Mouse (Mus musculus) cerebellum, adult 11-12 months (tissue): ENCODE measurements around the gene Map4k4.
A peak's percentile ranks its signal among the peaks of the same experiment; 100 is the strongest.

Source experiments
- DNase-seq: peaks from one replicate; pipeline ENCODE4 v3.0.0; 2022

The Map4k4 gene

DNA sequence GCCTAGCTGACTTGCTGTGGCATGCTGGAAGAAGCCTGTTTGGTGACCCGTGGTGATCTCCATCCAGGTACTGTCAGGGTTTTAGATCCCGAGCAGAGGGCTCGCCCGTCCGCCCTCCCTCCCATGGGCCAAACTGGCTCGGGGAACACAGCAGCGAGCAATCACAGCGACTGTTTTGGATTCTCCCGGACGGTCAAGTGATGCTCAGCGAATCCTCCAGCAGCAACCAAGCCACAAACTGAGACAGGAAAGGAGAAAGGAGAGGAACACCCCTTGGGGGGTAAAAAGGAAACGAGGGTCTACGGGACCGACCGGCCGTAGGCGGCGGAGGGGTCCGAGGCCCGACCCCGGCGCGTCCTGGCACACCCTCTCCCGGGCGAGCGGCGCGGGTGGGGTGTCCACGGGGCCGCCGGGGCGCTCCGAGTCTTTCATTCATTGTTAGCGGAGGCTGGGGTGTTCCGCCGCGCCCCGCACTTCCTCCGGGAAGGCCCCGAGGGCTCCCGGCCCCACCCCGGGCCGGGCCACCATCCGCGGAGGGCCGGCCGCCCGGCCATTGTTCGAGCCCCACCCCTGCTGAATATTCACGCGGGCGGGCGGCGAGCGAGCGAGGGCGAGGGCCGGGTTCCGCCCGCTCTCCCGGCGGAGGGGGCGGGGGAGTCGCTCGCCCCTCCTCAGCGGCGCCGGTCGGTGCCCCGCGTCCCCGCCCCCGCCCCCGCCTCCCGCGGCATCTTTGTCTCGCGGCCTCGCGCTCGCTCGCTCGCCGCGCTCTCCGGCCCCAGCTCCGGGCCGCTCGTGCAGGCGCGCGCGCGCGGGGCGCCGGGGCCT lies at the start of gene Map4k4:
Gene Map4k4 (plus strand): TSS at position 733 of the 825 bp plus-strand sequence.
- peak; percentile 80 for DNase-seq

DNA sequence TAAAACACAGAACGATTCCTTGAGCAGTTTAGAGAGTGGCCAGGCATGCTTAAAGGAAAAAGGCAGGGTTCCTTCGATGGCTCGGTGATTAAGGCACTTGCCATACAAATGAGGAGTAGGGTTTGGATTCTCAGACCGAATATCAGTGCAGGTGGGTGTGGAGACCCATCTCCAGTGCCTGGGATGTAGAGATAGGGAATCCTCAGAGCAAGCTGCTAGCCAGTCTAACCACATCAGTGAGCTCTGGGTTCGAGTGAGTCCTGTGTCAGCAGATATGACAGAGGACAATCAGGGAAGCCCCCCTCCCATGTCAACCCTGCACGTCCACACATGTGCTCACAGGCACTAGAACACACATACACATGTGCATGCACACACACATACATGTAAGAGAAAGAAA lies 44.8 kb upstream of the Map4k4 start:
- no peak for DNase-seq

DNA sequence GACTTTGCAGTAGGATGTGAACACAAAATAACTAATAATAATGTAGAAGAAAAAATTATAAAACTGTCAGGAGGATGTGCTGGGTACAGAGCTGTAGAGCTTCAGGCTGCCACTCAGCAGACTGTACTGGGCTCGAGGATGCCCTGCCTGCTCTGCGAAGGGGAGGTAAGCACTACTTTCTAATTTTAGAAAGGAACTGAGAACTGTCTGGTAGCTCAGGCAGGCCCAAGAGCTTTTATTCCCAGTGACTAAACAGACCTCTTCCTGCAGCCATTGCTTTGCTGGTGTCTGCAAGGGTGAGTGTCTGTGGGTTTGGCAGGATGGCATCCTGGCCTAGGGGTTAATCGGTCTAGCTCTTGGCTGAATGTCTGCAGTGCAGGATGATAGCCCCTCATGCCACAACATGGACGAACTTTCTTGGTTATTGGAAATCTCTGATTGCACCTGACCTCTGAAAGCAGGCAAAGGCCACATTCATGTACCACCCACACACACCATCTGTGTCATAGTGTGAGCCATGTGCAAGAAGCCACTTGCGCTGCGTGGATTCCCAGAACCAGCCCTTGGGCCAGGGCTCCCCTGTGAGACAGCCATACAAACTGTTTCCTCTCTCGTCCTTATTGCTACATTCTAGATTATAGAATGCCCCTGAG lies 43.8 kb upstream of the Map4k4 start:
- DNase-seq = peak; percentile 77

DNA sequence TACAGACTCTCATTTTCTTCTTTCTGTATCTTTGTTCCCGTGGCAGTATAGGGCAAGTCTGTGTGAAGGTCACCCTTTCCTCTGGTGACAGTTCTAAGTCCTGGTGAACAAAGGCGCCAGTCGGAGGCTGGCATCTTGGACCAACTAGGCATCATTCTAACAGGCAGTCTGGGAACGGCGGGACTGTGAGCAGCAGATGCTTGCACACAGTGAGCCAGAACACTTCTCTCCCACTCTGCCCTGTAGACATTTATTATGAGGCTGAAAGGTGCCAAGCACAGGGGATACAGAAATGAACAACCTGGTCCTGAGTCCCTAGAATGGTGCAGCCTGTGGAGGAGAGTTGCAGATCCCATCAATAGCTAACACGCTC lies 43.3 kb upstream of the Map4k4 start:
- DNase-seq = peak; percentile 77

DNA sequence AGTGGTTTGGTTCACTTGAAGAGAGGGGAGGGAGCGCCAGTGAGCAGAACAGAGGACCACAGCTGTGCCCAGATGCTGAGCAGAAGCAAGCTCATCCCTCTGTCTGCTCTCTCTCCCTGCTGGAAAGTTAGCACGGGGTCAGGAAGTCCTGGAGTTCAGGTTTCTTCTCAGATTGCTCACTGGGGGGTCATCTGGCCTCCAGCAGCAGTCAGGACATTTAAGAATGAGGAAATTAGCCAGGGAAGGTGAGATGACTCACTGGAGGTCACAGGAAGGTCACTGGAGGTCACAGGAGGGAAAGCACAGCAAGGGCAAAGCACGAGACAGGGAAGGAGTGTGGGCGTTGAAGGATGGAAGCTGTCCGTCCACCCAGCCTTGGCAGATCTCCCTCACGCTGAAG lies 41.5 kb upstream of the Map4k4 start:
- DNase-seq = no peak

DNA sequence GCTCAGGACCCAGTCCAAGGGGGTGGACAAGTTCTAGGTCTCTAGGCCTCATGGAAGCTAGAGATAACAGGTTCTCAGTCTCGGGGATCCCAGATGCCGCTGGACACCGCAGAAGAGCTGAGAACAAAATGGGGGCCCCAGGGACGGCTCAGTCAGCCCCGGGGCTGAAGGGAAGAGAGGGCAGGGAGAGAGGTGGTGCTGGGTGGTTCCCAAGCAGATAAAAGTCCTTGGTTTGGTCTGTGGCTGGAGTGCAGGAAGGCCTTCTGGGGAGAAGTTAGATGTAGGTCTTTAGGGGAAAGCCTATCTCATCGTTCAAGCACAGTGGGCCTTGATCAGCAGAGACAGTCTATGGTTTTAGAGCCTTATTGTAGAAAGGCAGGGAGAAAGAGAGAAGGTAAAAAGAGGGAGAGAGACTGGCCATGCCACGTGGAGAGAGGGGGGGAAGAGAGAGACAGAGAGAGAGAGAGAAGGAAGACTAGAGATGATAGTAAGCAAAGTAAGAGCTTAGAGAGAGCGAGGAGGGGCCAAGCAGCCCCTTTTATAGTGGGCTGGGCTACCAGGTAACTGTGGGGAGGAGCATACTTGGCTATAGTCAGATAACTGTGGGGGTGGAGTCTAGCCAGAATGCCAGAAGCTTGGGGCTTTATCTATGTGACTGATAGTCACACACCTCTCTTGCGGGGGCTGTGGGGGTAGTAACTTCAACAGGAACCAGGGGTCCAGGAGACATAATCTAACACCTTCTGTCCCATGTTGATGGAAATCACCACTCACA lies 34.2 kb upstream of the Map4k4 start:
- DNase-seq = no peak

DNA sequence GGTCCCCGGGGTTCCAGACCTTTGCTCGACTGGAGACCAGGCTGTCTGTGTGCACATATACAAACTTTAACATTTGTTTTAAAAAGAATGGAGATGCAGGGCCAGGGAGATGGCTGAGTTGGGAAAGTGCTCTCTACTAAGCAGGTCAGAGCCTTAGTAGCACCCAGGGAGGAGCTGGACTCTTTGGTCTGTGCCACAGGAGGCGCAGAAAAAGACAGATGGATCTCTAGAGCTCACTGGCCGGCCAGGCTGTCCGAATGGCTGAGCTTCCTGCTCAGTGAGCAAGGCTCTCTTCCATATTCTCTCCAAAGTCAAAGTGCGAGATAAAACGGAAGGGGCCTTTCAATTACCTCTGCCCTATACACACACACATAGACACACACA lies 33.6 kb upstream of the Map4k4 start:
- DNase-seq = peak; percentile 75

DNA sequence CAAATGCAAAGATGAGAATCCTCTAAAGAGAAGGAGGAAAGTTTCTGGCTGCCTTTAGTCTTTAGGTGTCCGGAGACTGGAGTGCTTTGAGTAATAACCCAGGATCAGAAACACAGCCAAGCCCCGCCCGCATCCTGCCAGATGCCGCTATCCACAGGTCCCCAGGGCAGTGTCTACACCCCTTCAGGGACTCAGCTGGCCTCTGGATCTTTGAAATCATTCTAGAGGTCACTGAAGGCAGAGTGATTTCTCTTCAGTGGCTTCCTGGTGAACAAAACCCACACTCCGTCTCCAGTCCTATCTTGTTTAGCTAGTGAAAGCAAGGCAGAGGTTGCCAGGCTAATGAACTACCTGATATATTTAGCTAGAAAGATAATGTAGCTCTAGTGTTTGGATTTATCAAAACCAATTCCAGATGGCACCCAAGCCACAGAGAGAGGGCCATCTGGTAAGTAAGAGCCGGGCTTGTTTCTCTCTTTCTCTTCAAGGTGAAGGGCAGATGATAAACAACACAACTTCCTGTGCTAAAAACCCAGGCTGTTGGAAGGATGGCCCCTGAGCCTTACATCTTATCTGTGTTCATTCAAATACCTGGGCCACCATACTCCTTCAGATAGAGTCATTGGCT lies 32.6 kb upstream of the Map4k4 start:
- peak; percentile 49 for DNase-seq

DNA sequence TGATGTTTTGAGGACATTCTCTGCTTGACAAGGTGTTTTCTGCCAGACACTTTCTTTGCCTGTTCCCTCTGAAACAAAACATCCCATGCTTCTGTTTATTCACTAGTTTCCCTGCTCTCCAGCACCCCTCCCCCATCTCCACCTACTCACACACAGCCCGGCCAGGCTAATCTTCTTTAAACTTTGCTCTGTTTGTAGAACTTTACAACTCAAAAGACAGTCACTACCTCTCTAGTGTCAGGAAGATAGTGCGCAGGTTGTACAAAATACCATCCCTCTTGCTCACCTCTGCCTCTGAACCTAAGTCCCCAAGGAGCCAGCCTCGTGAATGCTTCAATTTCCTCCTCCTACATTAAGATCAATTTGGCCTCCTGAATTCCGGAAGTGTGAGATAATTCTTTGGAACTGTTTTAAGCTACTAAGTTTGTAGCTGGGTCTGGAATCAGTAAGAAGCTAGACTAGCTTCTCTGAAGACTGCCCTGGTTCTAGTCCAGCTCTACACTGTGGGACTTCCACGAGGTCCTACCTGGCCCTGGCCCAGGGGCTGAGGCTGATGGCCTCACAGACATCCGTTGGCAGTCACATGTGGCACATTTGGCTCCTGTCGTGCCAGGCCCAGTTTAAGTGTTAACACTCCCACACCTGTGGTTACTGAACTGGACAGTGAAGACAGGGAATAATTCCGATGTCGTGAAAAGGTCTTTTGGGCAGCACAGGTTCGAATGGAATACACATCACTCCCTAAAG lies 31.7 kb upstream of the Map4k4 start:
- peak; percentile 78 for DNase-seq

DNA sequence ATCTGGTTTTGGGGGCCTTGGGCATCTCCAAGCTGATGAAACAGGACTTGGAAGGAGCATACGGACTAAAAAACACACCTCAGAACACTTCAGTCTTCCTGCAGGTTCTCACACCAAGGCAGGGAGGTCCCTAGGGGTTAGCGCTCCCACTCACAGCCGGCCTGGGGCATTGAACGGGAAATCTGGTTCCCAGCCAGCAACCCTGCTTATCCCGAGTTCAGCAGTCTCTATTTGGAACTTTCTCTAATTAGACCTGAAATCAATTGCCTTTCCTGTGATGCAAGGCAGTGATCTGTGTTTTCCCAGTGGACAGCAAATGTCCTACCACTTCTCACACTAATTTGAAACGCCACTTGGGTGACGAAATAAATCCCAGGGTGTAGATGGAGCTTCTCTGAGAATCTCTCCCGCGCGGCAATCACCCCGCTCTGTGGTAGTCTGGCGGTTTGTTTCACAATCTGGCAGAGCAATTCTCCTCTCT lies 31.0 kb upstream of the Map4k4 start:
- peak; percentile 57 for DNase-seq

DNA sequence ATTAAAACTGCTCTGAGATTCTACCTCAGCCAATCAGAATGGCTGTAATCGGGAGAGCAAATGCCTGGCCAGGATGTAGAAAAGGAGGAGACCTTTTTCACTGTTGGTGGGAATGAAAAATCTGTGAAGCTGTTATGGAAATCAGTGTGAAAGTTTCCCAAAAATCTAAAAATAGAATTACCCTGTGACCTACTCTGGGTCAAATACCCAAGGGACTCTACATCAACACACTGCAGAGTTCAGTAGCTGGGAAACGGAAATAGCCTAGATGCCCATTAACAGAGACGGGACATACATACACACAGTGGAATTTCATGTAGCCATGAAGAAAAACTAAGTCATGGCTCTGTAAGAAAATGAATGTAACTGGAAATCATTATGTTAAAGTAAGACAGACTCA lies 22.7 kb upstream of the Map4k4 start:
- DNase-seq = no peak

DNA sequence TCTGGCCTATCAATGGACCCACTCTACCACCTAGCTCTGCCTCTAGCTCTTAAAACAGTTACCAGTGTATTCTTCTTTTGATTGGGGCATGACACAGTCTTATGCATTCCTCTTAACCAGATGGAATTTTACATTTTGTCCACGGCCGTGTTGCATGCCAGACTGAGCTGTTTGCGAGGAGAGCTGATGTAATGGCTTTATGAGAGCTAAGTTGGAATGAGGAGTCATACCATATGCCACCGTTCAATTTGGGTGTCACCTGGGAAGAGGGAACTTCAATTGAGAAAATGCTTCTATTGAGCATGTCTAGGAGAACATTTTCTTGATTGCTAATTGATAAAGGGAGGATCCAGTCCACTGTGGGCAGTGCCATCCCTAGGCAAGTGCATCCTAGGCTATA lies 18.2 kb upstream of the Map4k4 start:
- DNase-seq = no peak

DNA sequence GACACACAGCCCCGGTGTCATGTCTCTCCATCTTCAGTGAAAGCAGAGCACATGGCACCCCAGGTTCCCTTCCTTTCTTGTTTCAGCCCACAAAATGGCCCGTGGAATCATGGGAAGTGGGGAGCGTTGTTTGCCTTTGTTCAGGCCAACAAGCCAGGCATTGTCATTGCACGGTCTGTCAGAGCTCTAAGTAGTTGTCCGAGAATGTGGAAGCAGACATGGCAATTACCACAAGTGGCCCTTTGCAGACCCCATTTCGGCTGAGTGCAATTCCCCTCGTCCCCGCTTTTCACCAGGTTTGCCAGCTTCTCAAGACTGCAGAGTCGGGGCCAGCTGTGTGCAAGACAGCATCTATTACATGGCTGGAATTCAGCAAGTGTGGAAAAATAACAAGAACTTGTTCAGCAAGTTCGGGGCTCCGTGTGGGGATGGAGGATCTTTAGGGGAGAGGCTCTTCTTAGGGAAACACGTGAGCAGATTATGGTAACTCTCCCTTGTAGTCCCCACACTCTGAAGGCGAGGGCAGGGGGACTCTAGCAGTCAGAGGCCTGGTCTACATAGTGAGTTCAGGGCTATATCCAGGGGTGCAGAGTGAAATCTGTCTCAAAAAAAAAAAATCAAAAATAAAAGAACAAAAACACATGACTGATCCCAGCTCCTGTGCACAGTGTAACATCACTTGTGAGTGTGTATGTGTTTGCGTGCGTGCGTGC lies 15.8 kb upstream of the Map4k4 start:
- no peak for DNase-seq

DNA sequence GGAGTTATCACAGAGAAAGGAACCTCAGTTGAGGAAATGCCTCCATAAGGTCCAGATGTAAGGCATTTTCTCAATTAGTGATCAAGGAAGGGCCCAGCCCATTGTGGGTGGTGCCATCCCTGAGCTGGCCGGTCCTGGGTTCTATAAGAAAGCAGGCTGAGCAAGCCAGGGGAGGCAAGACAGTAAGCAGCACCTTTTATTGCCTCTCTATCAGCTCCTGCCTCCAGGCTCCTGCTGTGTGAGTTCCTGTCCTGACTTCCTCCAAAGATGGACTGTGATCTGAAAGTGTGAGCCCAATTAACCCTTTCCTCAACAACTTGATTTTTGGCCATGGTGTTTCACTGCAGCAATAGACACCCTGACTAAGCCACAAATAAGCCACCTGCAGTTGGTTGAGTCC lies 12.7 kb upstream of the Map4k4 start:
- DNase-seq = no peak

DNA sequence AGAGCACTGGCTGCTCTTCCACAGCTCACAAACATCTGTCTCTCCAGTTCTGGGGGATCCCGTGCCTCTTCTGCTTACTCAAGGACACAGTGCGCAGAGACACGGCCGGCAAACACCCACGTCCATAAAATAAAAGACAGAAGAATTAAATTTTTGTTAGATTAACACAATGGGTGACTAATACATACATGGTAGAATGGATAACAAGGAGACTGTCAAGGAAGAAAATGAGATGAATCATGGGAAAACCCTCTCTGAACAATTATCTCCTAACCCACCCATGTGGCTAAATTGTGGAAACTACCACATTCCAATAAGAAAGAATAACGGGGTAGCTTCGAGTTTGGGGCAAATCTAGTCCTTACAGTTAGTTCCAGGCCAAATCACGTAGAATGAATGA lies 11.3 kb upstream of the Map4k4 start:
- no peak for DNase-seq

DNA sequence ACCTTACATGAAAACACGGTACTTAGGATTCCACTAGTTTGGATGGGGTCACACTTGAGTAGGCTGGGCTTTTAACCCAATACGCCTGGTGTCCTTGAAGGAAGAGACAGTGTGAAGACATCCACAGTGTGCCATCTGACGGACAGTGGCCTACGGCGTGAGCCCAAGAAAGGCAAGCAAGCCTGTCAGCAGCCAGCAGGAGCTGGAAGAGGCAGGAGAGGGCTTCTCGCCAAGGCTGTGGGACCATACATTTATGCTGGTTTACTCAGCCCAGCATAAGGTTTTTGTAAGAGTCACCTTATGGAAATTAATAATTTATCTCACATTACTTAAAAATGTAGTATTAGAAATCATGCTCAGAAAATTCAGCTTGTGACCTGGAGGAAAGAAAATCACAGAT lies 10.7 kb upstream of the Map4k4 start:
- DNase-seq = no peak

DNA sequence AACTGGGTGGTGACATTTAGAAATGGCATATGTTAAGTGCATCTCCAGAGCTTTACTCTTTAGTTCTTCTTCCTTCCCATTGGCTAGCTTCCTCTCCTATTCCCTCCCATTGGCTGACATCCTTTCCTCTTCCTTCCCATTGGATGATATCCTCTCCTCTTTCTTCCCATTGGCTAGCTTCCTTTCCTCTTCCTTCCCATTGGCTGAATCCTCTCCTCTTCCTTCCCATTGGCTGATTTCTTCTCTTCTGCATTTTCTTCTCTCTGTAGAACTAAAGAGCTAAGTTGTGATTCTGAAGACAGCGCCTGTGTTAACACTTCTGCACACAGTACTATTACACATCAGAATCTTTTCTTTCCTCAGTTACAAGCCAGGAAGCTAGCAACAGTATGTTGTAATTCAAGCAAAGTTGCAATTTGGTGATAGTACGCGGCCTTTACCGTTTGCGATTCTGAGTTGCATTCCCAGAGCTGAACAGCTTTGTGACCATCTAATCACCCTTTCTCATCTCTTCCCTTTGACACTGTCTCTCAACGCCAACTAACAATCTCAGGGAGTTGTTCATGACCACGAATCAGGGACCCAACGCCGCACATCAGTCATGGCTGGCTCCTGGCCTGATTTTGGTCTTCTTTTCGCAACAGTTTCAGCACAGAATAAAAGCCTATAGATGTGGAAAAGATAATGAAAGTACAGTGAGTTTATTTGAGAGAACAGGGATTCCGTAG lies 7.4 kb upstream of the Map4k4 start:
- no peak for DNase-seq

DNA sequence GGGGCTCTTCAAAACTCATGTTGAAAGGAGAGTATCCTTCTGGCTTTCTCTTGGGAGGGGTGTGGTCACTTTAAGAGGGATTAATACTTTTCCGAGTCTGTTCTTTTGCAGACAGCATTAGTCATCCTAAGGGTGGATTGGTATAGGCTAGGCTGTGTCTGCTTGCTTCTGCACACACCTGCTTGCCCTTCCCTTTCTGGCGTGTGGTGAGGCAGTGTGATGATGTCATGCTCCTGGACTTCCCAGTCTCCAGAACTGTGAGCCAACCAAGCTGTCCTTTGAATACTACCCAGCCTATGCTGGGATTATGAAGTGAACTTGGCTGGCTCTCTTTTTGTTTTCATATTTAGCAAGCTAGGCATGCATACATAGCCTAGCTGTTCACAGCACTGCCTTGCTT lies 5.6 kb upstream of the Map4k4 start:
- DNase-seq = no peak

DNA sequence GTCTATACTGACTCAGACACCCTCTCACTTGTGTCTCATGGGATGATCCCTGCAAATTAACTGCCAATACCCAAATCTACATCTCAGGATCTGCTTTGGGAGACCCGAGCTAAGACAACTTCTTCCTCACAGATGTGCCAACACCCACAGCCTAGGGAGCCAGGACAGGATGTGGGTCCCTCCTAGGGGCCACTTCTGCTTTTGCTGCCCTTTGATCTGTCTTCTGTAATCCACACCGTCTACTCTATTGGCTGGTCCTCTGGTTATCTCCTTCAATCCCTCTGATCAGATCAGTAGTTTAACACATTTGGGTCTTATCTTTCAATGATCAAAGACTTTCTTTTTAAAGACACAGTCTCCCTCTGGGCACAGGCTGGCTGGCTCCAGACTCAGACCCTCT lies 5.2 kb upstream of the Map4k4 start:
- no peak for DNase-seq

DNA sequence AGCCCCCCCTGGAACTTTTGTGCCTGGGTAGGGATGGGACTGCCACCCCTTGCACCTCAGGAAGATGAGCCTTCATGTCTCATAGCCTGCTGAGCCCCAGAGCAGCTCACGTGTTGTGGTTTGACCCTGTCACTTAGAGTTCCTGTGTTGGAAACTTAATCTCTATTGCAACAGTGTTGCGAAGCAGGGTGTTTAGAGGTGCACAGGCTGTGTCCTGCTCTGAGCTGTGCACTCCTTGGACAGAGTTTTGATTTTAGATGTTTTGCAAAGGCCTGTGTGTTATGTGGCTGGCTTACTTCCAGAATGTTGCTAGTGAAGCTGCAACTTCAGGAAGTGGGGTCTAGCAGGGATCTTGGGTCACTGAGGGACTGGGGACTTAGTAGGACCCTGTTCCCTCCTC lies 4.1 kb upstream of the Map4k4 start:
- no peak for DNase-seq

DNA sequence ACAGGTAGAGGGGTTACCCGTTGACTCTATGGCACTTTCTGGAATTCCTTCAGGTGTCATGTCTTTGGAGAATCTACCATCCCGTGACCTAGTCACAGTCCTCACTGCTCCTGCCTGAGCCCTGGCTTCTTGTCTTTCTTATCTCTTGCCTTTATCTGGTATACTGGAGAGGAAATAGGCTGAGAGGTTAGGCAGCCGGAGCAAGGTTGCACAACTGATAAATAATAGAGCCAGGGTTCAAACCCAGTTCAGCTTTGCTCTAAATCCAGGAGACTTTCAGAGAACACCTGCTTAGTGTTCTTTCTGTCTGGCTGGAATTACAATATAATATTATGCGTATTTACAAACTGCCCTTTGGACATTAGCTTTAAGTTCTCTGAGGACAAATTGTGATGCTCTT lies 2.0 kb upstream of the Map4k4 start:
- DNase-seq = no peak
